Mouse (Mus musculus) hindbrain, postnatal 0 days (tissue): Measurements from ENCODE around the gene Krtcap2. TPM values are rescaled to one million over a fixed set of nuclear protein-coding genes. Genes with fewer than 3 reads are reported as not detected.

Experiments
- ATAC-seq: fragments of 200-750 bp; cut with Nextera tagmentation; 2 replicates; pipeline ENCODE4 v1.8.0; 2017; ENCODE audit warnings: mild to moderate bottlenecking, moderate TSS enrichment, moderate library complexity
- DNase-seq: peaks from one replicate; pipeline ENCODE4 v3.0.0-alpha.2; 2015; ENCODE audit warnings: low spot score
- H3K27ac ChIP-seq: fragments of 300-500 bp; sonication (generic); 2 replicates; pipeline ENCODE4 v1.5.1; 2014; ENCODE audit warnings: mild to moderate bottlenecking
- H3K27me3 ChIP-seq: fragments of 300-500 bp; sonication (generic); 2 replicates; pipeline ENCODE4 v1.6.1; 2014; ENCODE audit warnings: low read length, mixed read lengths; ENCODE audit not compliant: insufficient read depth
- H3K36me3 ChIP-seq: fragments of 300-500 bp; sonication (generic); 2 replicates; pipeline ENCODE4 v1.6.1; 2014; ENCODE audit warnings: low read length, mixed read lengths; ENCODE audit not compliant: insufficient read depth
- H3K4me1 ChIP-seq: fragments of 300-500 bp; sonication (generic); 2 replicates; pipeline ENCODE4 v1.6.1; 2014; ENCODE audit warnings: antibody characterized with exemption, low read length, mixed read lengths; ENCODE audit not compliant: insufficient read depth
- H3K4me2 ChIP-seq: fragments of 300-500 bp; sonication (generic); 2 replicates; pipeline ENCODE4 v1.6.1; 2014; ENCODE audit warnings: low read depth, mild to moderate bottlenecking, low read length, moderate library complexity, mixed read lengths
- H3K4me3 ChIP-seq: fragments of 300-500 bp; sonication (generic); 2 replicates; pipeline ENCODE4 v1.5.1; 2014; ENCODE audit warnings: low read length
- H3K9ac ChIP-seq: fragments of 300-500 bp; sonication (generic); replicated peaks from 2 replicates; pipeline ENCODE4 v1.6.1; 2014; ENCODE audit warnings: mild to moderate bottlenecking, low read length, moderate library complexity, mixed read lengths
- H3K9me3 ChIP-seq: fragments of 300-500 bp; sonication (generic); 2 replicates; pipeline ENCODE4 v1.6.1; 2016; ENCODE audit warnings: low read length, mixed read lengths
- CTCF ChIP-seq: IDR thresholded peaks from 2 replicates; pipeline ENCODE4 v1.5.1; 2016; ENCODE audit warnings: antibody characterized with exemption, control low read depth, low read depth
- WGBS: fragments of 180-500 bp; shearing (Covaris S2); extraction: QIAGEN DNeasy Blood & Tissue Kit; methylation state at CpG from one replicate; pipeline ENCODE4 v1.1.7; 2014; 5-methylcytosine and 5-hydroxymethylcytosine counted together
- polyA plus RNA-seq: library from polyadenylated mRNA; unstranded; fragments of >200 nt; fragmentation: Nextera tagmentation; extraction: Ambion mirVana; gene quantifications from 2 replicates; pipeline ENCODE4 v1.2.1, GENCODE M21; 2015
- total RNA-seq: library from RNA; depleted of rRNA; stranded (reverse); fragments of >200 nt; gene quantifications from 2 replicates; pipeline ENCODE4 v1.2.3, GENCODE M21; 2014

Gene Krtcap2
- total and polyA plus RNA-seq, 2 experiments from 2014 or later = 74.9 to 250 TPM

- DNase-seq (no peak), ATAC-seq (no peak)
- Histone ChIP-seq H3K4me3 (no peak overlapping the region), H3K27ac (no peak overlapping the region), H3K27me3 (no peaks in the 10 kb centered on the region), H3K36me3 (peaks cover 48% of the 10 kb centered on the region), H3K4me1 (peaks cover 5% of the 10 kb centered on the region; the same call in 1 of the 2 replicates), H3K9ac (no peak overlapping the region), H3K9me3 (no peaks in the 10 kb centered on the region), H3K4me2 (no peak overlapping the region)
- 86% methylated on average over 2 of the region's 2 CpGs for WGBS
- TF ChIP-seq CTCF = no peak
These were observed 39.1 kb upstream of the Krtcap2 start for GRCm38 (mm10) chr3:89206695-89207094.

- Histone ChIP-seq H3K9ac (no peak overlapping the region), H3K9me3 (no peaks in the 10 kb centered on the region), H3K4me1 (peaks cover 11% of the 10 kb centered on the region; the same call in 1 of the 2 replicates), H3K27me3 (no peaks in the 10 kb centered on the region), H3K4me2 (no peak overlapping the region), H3K4me3 (no peak overlapping the region), H3K36me3 (peaks cover 48% of the 10 kb centered on the region), H3K27ac (no peak overlapping the region)
- ATAC-seq = no peak
- DNase-seq = no peak
- TF ChIP-seq CTCF = no peak
- 91% methylated on average over 13 of the region's 13 CpGs for WGBS
These were observed 37.6 kb upstream of the Krtcap2 start for GRCm38 (mm10) chr3:89208075-89208657.

GRCm38 (mm10) chr3:89208736-89209135 is 37.0 kb upstream of the Krtcap2 start:
- DNase-seq (no peak), ATAC-seq (no peak)
- TF ChIP-seq CTCF = no peak
- Histone ChIP-seq H3K4me1 (0 out of 2 replicates have a peak, but pooled peaks cover 10% of the 10 kb centered on the region), H3K4me2 (no peak overlapping the region), H3K9ac (no peak overlapping the region), H3K36me3 (peaks cover 48% of the 10 kb centered on the region), H3K27ac (no peak overlapping the region), H3K9me3 (no peaks in the 10 kb centered on the region), H3K27me3 (no peaks in the 10 kb centered on the region), H3K4me3 (no peak overlapping the region)
- WGBS = 89% methylated on average over 6 of the region's 6 CpGs

GRCm38 (mm10) chr3:89209731-89210130 is 36.0 kb upstream of the Krtcap2 start:
- H3K4me1 ChIP-seq = 0 out of 2 replicates have a peak, but pooled peaks cover 10% of the 10 kb centered on the region
- H3K27me3 ChIP-seq = no peaks in the 10 kb centered on the region
- no peak overlapping the region for H3K4me3 ChIP-seq
- WGBS = 83% methylated on average over 7 of the region's 7 CpGs
- no peak for TF ChIP-seq CTCF
- no peak for DNase-seq
- ATAC-seq = no peak
- H3K4me2 ChIP-seq = no peak overlapping the region
- no peak overlapping the region for H3K9ac ChIP-seq
- no peaks in the 10 kb centered on the region for H3K9me3 ChIP-seq
- no peak overlapping the region for H3K27ac ChIP-seq
- peaks cover 48% of the 10 kb centered on the region for H3K36me3 ChIP-seq

- H3K4me2 ChIP-seq = no peak overlapping the region
- DNase-seq (no peak), ATAC-seq (no peak)
- H3K36me3 ChIP-seq = peaks cover 48% of the 10 kb centered on the region
- no peaks in the 10 kb centered on the region for H3K27me3 ChIP-seq
- no peak overlapping the region for H3K9ac ChIP-seq
- TF ChIP-seq CTCF = no peak
- H3K4me1 ChIP-seq = peaks cover 10% of the 10 kb centered on the region; the same call in 1 of the 2 replicates
- H3K27ac ChIP-seq = no peak overlapping the region
- H3K4me3 ChIP-seq = no peak overlapping the region
- 81% methylated on average over 13 of the region's 13 CpGs for WGBS
- no peaks in the 10 kb centered on the region for H3K9me3 ChIP-seq
These were observed 35.6 kb upstream of the Krtcap2 start for GRCm38 (mm10) chr3:89210162-89210561.

GRCm38 (mm10) chr3:89210731-89211130 is 35.0 kb upstream of the Krtcap2 start:
- no peak for ATAC-seq
- Histone ChIP-seq H3K4me3 (no peak overlapping the region), H3K4me1 (peaks cover 15% of the 10 kb centered on the region; the same call in 1 of the 2 replicates), H3K27ac (no peak overlapping the region), H3K9ac (no peak overlapping the region), H3K27me3 (no peaks in the 10 kb centered on the region), H3K36me3 (peaks cover 44% of the 10 kb centered on the region), H3K9me3 (no peaks in the 10 kb centered on the region), H3K4me2 (no peak overlapping the region)
- WGBS = 69% methylated on average over 7 of the region's 7 CpGs
- TF ChIP-seq CTCF = no peak
- DNase-seq = no peak

- Histone ChIP-seq H3K4me1 (peaks cover 16% of the 10 kb centered on the region; the same call in 1 of the 2 replicates), H3K36me3 (peaks cover 13% of the 10 kb centered on the region), H3K4me3 (peak overlapping the region; percentile 79), H3K9ac (peak overlapping the region; percentile 75), H3K27me3 (no peaks in the 10 kb centered on the region), H3K9me3 (no peaks in the 10 kb centered on the region), H3K4me2 (peak overlapping the region; percentile 74), H3K27ac (peak overlapping the region; percentile 96)
- under 1% methylated on average over 69 of the region's 69 CpGs for WGBS
- peak; percentile 97 for DNase-seq
- TF ChIP-seq CTCF = no peak
- peak; percentile 90 for ATAC-seq
These were observed 31.8 kb upstream of the Krtcap2 start for GRCm38 (mm10) chr3:89213803-89214530.
